Mouse (Mus musculus) left cerebral cortex, adult 18-20 months (tissue): ENCODE results near the gene Sh2d7. TPM values are rescaled to one million over a fixed set of nuclear protein-coding genes. Genes with fewer than 3 reads are reported as not detected.

Experiments
- total RNA-seq, 2 experiments: library from RNA; stranded (reverse); gene quantifications; 2 replicates each; pipeline ENCODE4 v1.2.3; 2021

Gene Sh2d7
- total RNA-seq, 2 experiments from 2014 or later, result not detected

Other genes with a start within 250 kb of the Sh2d7 start
- gene Dmxl2, start 37.4 kb upstream of the Sh2d7 start, total RNA-seq, result 100 to 1,000 TPM; 198 to 199 TPM
- 10 to 100 TPM; 28.1 to 28.4 TPM for gene Cib2, start 21.2 kb downstream of the Sh2d7 start, total RNA-seq
- 100 to 1,000 TPM; 194 to 212 TPM for gene Idh3a, start 47.4 kb downstream of the Sh2d7 start, total RNA-seq
- 100 to 1,000 TPM; 109 to 126 TPM for gene Acsbg1, start 122.9 kb downstream of the Sh2d7 start, total RNA-seq
- 10 to 100 TPM; 49.6 to 51.2 TPM for gene Dnaja4, start 159.9 kb downstream of the Sh2d7 start, total RNA-seq
- 10 to 100 TPM; 58.9 to 60.0 TPM for gene Wdr61, start 195.5 kb downstream of the Sh2d7 start, total RNA-seq
- gene Crabp1, start 225.8 kb downstream of the Sh2d7 start, total RNA-seq, result 1 to 10 TPM; 1.8 to 4.8 TPM